ENCODE assay signal across 32 mouse cellular contexts in genomic region chr2:51175276-51175675, GRCm38 (mm10). TPM values are rescaled to one million over a fixed set of nuclear protein-coding genes. Genes with fewer than 3 reads are reported as not detected.
DNase-seq lines count a peak whose midpoint lies in the region; ATAC-seq and TF ChIP-seq lines count a peak whose summit lies in the region.
"Had no signal": no experiment of that assay in that cellular context is flagged by ENCODE, and none has a peak within 500 bp of the region (broad histone marks: within the 10 kb centered on the region; RNA-seq: fewer than 3 reads in every experiment).

No protein-coding gene starts in this region.

- H3K9ac ChIP-seq in heart, embryonic 11.5 days (ENCODE audit: low read depth, low read length): no peak overlapping the region
- H3K9ac ChIP-seq in lung, embryonic 14.5 days: no peak overlapping the region
- H3K9ac ChIP-seq: embryonic facial prominence, embryonic 15.5 days; forebrain, embryonic 12.5 days; heart, embryonic 13.5 days; hindbrain, embryonic 12.5 days; intestine, embryonic 15.5 days; liver, embryonic 13.5 days; midbrain, embryonic 13.5 days; neural tube, embryonic 15.5 days; stomach, embryonic 15.5 days had no signal

- no peaks in the 10 kb centered on the region for H3K27me3 ChIP-seq in heart, embryonic 11.5 days (ENCODE audit: control insufficient read depth, insufficient read depth, low read length)
- H3K27me3 ChIP-seq in lung, embryonic 14.5 days (ENCODE audit: insufficient read depth, low read length): no peaks in the 10 kb centered on the region
- H3K27me3 ChIP-seq: embryonic facial prominence, embryonic 15.5 days; forebrain, embryonic 12.5 days; hindbrain, embryonic 12.5 days; intestine, embryonic 15.5 days; liver, embryonic 13.5 days; midbrain, embryonic 13.5 days; neural tube, embryonic 15.5 days; stomach, embryonic 15.5 days had no signal

- no peak for ATAC-seq in heart, embryonic 11.5 days (replicated peaks; ENCODE audit: insufficient number of reproducible peaks, low FRiP score, low TSS enrichment)
- ATAC-seq in lung, embryonic 14.5 days (ENCODE audit: insufficient read depth): no peak
- ATAC-seq: hindbrain, postnatal 0 days; intestine, embryonic 15.5 days; midbrain, embryonic 13.5 days had no signal

- TF ChIP-seq CTCF in lung, embryonic 14.5 days (IDR thresholded peaks at IDR 0.05; ENCODE audit: low read depth): no peak

- no peaks in the 10 kb centered on the region for H3K36me3 ChIP-seq in heart, embryonic 11.5 days (ENCODE audit: control insufficient read depth, insufficient read depth, low read length)
- H3K36me3 ChIP-seq in lung, embryonic 14.5 days (ENCODE audit: insufficient read depth): no peaks in the 10 kb centered on the region
- H3K36me3 ChIP-seq: embryonic facial prominence, embryonic 10.5 days; embryonic facial prominence, embryonic 15.5 days; forebrain, embryonic 12.5 days; heart, embryonic 13.5 days; hindbrain, embryonic 12.5 days; intestine, embryonic 15.5 days; liver, embryonic 13.5 days; midbrain, embryonic 13.5 days; neural tube, embryonic 15.5 days; stomach, embryonic 15.5 days had no signal

- H3K4me3 ChIP-seq in heart, embryonic 11.5 days (ENCODE audit: low read depth, low read length): no peak overlapping the region
- H3K4me3 ChIP-seq in lung, embryonic 14.5 days (ENCODE audit: low read depth, low read length): no peak overlapping the region
- H3K4me3 ChIP-seq: embryonic facial prominence, embryonic 10.5 days; embryonic facial prominence, embryonic 15.5 days; forebrain, embryonic 12.5 days; heart, embryonic 13.5 days; hindbrain, embryonic 12.5 days; intestine, embryonic 15.5 days; left cerebral cortex, adult 2 months; liver, embryonic 13.5 days; midbrain, embryonic 13.5 days; neural tube, embryonic 15.5 days; stomach, embryonic 15.5 days had no signal

- 85% methylated on average over 5 of the region's 5 CpGs for WGBS in heart, embryonic 11.5 days (ENCODE audit: insufficient replicate concordance)
- 90% methylated on average over 5 of the region's 5 CpGs for WGBS in lung, embryonic 14.5 days

- intact Hi-C loops in heart, postnatal 14 days (cut with DNase I): no loop called here

- no peaks in the 10 kb centered on the region for H3K9me3 ChIP-seq in heart, embryonic 11.5 days (replicated peaks; ENCODE audit: control insufficient read depth, low read length)
- no peaks in the 10 kb centered on the region for H3K9me3 ChIP-seq in lung, embryonic 14.5 days (ENCODE audit: low read depth, low read length)
- H3K9me3 ChIP-seq: embryonic facial prominence, embryonic 10.5 days; embryonic facial prominence, embryonic 15.5 days; forebrain, embryonic 12.5 days; heart, embryonic 13.5 days; hindbrain, embryonic 12.5 days; intestine, embryonic 15.5 days; liver, embryonic 13.5 days; midbrain, embryonic 13.5 days; neural tube, embryonic 15.5 days; stomach, embryonic 15.5 days had no signal

- no peaks in the 10 kb centered on the region for H3K4me1 ChIP-seq in heart, embryonic 11.5 days (ENCODE audit: control insufficient read depth, insufficient read depth, low read length)
- no peaks in the 10 kb centered on the region; the same call in 1 of the 2 replicates for H3K4me1 ChIP-seq in lung, embryonic 14.5 days (ENCODE audit: insufficient read depth)
- H3K4me1 ChIP-seq: forebrain, embryonic 12.5 days; heart, embryonic 13.5 days; hindbrain, embryonic 12.5 days; intestine, embryonic 15.5 days; liver, embryonic 13.5 days; midbrain, embryonic 13.5 days; neural tube, embryonic 15.5 days; stomach, embryonic 15.5 days had no signal

- no peak overlapping the region for H3K27ac ChIP-seq in heart, embryonic 11.5 days (ENCODE audit: low read depth, low read length)
- H3K27ac ChIP-seq in lung, embryonic 14.5 days (ENCODE audit: low read depth): no peak overlapping the region
- H3K27ac ChIP-seq: embryonic facial prominence, embryonic 10.5 days; embryonic facial prominence, embryonic 15.5 days; forebrain, embryonic 12.5 days; heart, embryonic 13.5 days; hindbrain, embryonic 12.5 days; hindbrain, postnatal 0 days; intestine, embryonic 15.5 days; left cerebral cortex, adult 2 months; liver, embryonic 13.5 days; macrophage; midbrain, embryonic 13.5 days; neural tube, embryonic 15.5 days; stomach, embryonic 15.5 days had no signal

- DNase-seq in heart, postnatal 14 days: peak; percentile 1 to 4
- DNase-seq in lung, embryonic 14.5 days: peak; percentile 26
- no peak for DNase-seq in lung, postnatal 36 days
- DNase-seq in Muller cell, postnatal 12 days (ENCODE audit: inconsistent ontology term): peak; percentile 81
- DNase-seq in brain, adult 2 months (ENCODE audit: low read depth, low spot score): peak; percentile 9
- DNase-seq in right cerebral cortex, postnatal 25 days: no peak
- DNase-seq: adrenal gland, postnatal 10 days; B cell, adult 2 months; cerebellum, adult 18-20 months; cerebellum, postnatal 25 days; gastrocnemius, postnatal 25 days; heart, adult 18-20 months; kidney, adult 8-10 months; kidney, postnatal 25 days; liver, embryonic 13.5 days; lung, adult 18-20 months; retina, postnatal 1 day; right cerebral cortex, postnatal 14 days; thymus, postnatal 14 days had no signal

- no peak overlapping the region for H3K4me2 ChIP-seq in heart, embryonic 11.5 days
- no peak overlapping the region for H3K4me2 ChIP-seq in lung, embryonic 14.5 days
- H3K4me2 ChIP-seq: embryonic facial prominence, embryonic 15.5 days; forebrain, embryonic 12.5 days; heart, embryonic 13.5 days; hindbrain, embryonic 12.5 days; intestine, embryonic 15.5 days; liver, embryonic 13.5 days; midbrain, embryonic 13.5 days; neural tube, embryonic 15.5 days; stomach, embryonic 15.5 days had no signal

RNA-seq across cellular contexts. Expression of gene Rnd3, which starts 26.4 kb away (rescaled TPM):
- 10 to 100 TPM; 21.0 to 23.3 TPM for total RNA-seq in heart, postnatal 14 days (2021)
- polyA plus RNA-seq in heart, embryonic 11.5 days (2014; fragmentation: Nextera tagmentation; extraction: Ambion mirVana): 39.9 and 40.4 TPM in 2 replicates
- polyA plus RNA-seq in lung, embryonic 14.5 days (2014; fragmentation: Nextera tagmentation; extraction: Ambion mirVana): 69.4 and 69.5 TPM in 2 replicates

Comparison
In these comparisons a context has a peak if more than half of its experiments do, and no peak if none do; other contexts are left out.
1. DNase-seq: peak in heart, postnatal 14 days (2 of 2), lung, embryonic 14.5 days (single experiment), Muller cell, postnatal 12 days (single experiment) and brain, adult 2 months (single experiment); none in lung, postnatal 36 days (single experiment) and right cerebral cortex, postnatal 25 days (single experiment).